Mouse (Mus musculus): ENCODE results near the gene Best3. TPM values are rescaled to one million over a fixed set of nuclear protein-coding genes. Genes with fewer than 3 reads are reported as not detected.

Gene Best3
- total and polyA plus RNA-seq, 2 experiments from 2014 or later: 0.57 to 1.1 TPM

- Histone ChIP-seq H3K36me3 (replicated peaks; ENCODE audit: control insufficient read depth, insufficient read depth, low read length) (peaks cover 36% of the 10 kb centered on the region), H3K9ac (replicated peaks; ENCODE audit: low read depth, low read length) (peak within 1 kb of the TSS; percentile 82), H3K4me1 (ENCODE audit: control insufficient read depth, insufficient read depth) (peaks cover 6% of the 10 kb centered on the region), H3K9me3 (replicated peaks; ENCODE audit: control insufficient read depth, low read length) (no peaks in the 10 kb centered on the region), H3K27me3 (ENCODE audit: control insufficient read depth, insufficient read depth, low read length) (no peaks in the 10 kb centered on the region), H3K4me3 (ENCODE audit: low read depth, low read length) (peak within 1 kb of the TSS; percentile 89), H3K27ac (ENCODE audit: low read depth) (peak within 1 kb of the TSS; percentile 86), H3K4me2 (ENCODE audit: low read depth, low read length) (peak within 1 kb of the TSS; percentile 71)
- DNase-seq (ENCODE audit: low spot score): peak; percentile 97
- under 1% methylated on average over 68 of the region's 68 CpGs for WGBS
- TF ChIP-seq CTCF (IDR thresholded peaks at IDR 0.05; ENCODE audit: low read depth): no peak; the same call in 1 of the 2 replicates
- TF ChIP-seq EP300 (IDR thresholded peaks at IDR 0.05; ENCODE audit: low read depth): no peak
- ATAC-seq (ENCODE audit: insufficient read depth, low read depth): peak; percentile 96
Observed at GRCm38 (mm10) chr10:117063254-117064021, 77.3 kb downstream of the Best3 start, which contains the start of gene Cct2. Cct2 (minus strand) TSS chr10:117063814.

DNA sequence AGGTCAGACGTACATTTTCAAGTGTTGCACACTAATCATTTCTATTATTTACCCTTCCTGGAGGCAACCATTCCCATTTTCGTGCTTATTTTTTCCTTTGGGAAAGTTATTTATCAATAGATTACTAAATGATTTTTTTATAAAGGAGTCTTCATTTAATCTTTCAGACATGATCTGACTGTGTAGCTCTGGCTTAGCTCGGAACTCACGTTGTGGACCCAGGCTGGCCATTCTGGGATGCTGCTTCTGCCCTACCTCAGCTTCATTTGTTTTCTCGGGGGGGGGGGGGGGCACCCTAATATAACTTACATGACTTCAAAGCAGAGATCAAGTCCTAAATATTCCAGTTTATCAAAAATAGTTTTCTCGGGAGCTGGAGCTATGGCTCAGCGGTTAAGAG, 78.0 kb downstream of the Best3 start:
- ATAC-seq (ENCODE audit: insufficient read depth, low read depth) (no peak), DNase-seq (ENCODE audit: low spot score) (no peak)
- H3K36me3 ChIP-seq (replicated peaks; ENCODE audit: control insufficient read depth, insufficient read depth, low read length): peaks cover 30% of the 10 kb centered on the region
- H3K4me2 ChIP-seq (ENCODE audit: low read depth, low read length): peak overlapping the region; percentile 68
- peak overlapping the region; percentile 89 for H3K4me3 ChIP-seq (ENCODE audit: low read depth, low read length)
- WGBS: 7% methylated on average over 7 of the region's 7 CpGs
- no peaks in the 10 kb centered on the region for H3K27me3 ChIP-seq (ENCODE audit: control insufficient read depth, insufficient read depth, low read length)
- H3K4me1 ChIP-seq (ENCODE audit: control insufficient read depth, insufficient read depth): peaks cover 6% of the 10 kb centered on the region
- H3K9me3 ChIP-seq (replicated peaks; ENCODE audit: control insufficient read depth, low read length): no peaks in the 10 kb centered on the region
- H3K27ac ChIP-seq (ENCODE audit: low read depth): peak overlapping the region; percentile 70
- TF ChIP-seq CTCF (IDR thresholded peaks at IDR 0.05; ENCODE audit: low read depth): no peak
- H3K9ac ChIP-seq (replicated peaks; ENCODE audit: low read depth, low read length): peak overlapping the region; percentile 53

DNA sequence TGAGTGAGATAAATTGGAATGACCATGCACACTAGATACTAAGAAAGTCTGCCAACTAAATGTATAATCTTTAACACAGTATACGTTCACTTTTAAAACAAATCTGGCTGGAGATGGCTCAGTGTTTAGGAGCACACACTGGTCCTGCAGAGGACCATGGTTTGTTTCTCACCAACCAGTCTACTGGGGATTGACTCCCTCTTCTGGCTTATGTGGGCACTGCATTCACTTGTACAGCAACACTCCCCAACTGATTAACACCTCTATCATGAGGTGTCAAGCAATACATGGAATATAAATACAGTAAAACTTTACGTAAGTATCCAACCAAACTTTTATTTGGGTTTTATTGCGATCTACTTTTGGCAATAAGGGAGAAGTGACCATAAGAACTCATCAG, 83.0 kb downstream of the Best3 start:
- no peak for ATAC-seq (ENCODE audit: insufficient read depth, low read depth)

DNA sequence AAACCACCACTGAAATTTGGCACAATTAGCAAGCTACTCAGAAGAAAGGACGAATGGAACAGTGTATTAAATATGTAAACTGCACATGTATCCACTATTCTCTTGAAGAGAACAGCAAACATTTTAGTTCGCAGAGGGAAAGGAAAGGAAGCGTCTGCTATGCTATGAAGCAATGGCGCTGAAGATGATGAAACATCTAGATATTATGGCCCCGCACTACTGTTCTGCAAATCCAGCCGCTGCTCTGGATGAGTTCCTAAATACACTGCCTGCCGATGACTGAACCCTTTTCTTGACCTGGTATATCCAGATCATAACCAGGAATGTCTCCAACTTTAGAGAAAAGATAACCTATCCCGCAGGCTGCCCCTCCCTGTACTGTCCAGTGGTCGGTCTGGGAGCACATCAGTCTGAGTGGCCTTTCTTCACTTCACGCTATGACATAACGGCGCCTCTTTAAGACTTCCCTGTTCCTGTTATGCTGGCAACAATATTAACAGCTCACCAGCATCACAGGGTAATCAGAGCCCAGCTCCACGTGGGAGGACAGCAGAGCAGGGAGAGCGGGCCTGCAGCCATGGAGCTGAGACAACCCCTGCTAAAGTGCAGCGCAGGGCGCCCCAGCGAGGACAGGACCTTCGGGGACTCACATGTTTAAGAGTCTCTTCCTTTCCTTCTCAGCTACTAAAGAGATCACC, 86.2 kb downstream of the Best3 start:
- H3K9me3 ChIP-seq (replicated peaks; ENCODE audit: control insufficient read depth, low read length): no peaks in the 10 kb centered on the region
- no peaks in the 10 kb centered on the region for H3K27me3 ChIP-seq (ENCODE audit: control insufficient read depth, insufficient read depth, low read length)
- no peak overlapping the region for H3K27ac ChIP-seq (ENCODE audit: low read depth)
- TF ChIP-seq CTCF (IDR thresholded peaks at IDR 0.05; ENCODE audit: low read depth): no peak
- TF ChIP-seq EP300 (IDR thresholded peaks at IDR 0.05; ENCODE audit: low read depth): no peak
- no peak overlapping the region for H3K4me3 ChIP-seq (ENCODE audit: low read depth, low read length)
- H3K9ac ChIP-seq (replicated peaks; ENCODE audit: low read depth, low read length): no peak overlapping the region
- WGBS: 76% methylated on average over 18 of the region's 18 CpGs
- DNase-seq (ENCODE audit: low spot score) (no peak), ATAC-seq (ENCODE audit: insufficient read depth, low read depth) (0 out of 2 replicates have a peak, but pooled peaks have one; percentile 33)
- no peak overlapping the region for H3K4me2 ChIP-seq (ENCODE audit: low read depth, low read length)
- H3K4me1 ChIP-seq (ENCODE audit: control insufficient read depth, insufficient read depth): no peaks in the 10 kb centered on the region
- peaks cover 61% of the 10 kb centered on the region for H3K36me3 ChIP-seq (replicated peaks; ENCODE audit: control insufficient read depth, insufficient read depth, low read length)

More for the DNA sequence above, 83.0 kb downstream of the Best3 start:
- no peaks in the 10 kb centered on the region for H3K4me1 ChIP-seq (ENCODE audit: control insufficient read depth, insufficient read depth)
- H3K4me3 ChIP-seq (ENCODE audit: low read depth, low read length): no peak overlapping the region
- H3K36me3 ChIP-seq (replicated peaks; ENCODE audit: control insufficient read depth, insufficient read depth, low read length): peaks cover 35% of the 10 kb centered on the region
- no peak overlapping the region for H3K9ac ChIP-seq (replicated peaks; ENCODE audit: low read depth, low read length)
- H3K9me3 ChIP-seq (replicated peaks; ENCODE audit: control insufficient read depth, low read length): no peaks in the 10 kb centered on the region
- WGBS: 85% methylated on average over 3 of the region's 3 CpGs
- DNase-seq (ENCODE audit: low spot score): no peak
- no peak for TF ChIP-seq EP300 (IDR thresholded peaks at IDR 0.05; ENCODE audit: low read depth)
- no peak for TF ChIP-seq CTCF (IDR thresholded peaks at IDR 0.05; ENCODE audit: low read depth)
- no peak overlapping the region for H3K27ac ChIP-seq (ENCODE audit: low read depth)
- H3K27me3 ChIP-seq (ENCODE audit: control insufficient read depth, insufficient read depth, low read length): no peaks in the 10 kb centered on the region
- H3K4me2 ChIP-seq (ENCODE audit: low read depth, low read length): no peak overlapping the region

- Histone ChIP-seq H3K27ac (ENCODE audit: low read depth) (no peak overlapping the region), H3K9ac (replicated peaks; ENCODE audit: low read depth, low read length) (no peak overlapping the region), H3K4me3 (ENCODE audit: low read depth, low read length) (no peak overlapping the region), H3K4me2 (ENCODE audit: low read depth, low read length) (no peak overlapping the region), H3K36me3 (replicated peaks; ENCODE audit: control insufficient read depth, insufficient read depth, low read length) (peaks cover 69% of the 10 kb centered on the region), H3K9me3 (replicated peaks; ENCODE audit: control insufficient read depth, low read length) (no peaks in the 10 kb centered on the region), H3K27me3 (ENCODE audit: control insufficient read depth, insufficient read depth, low read length) (no peaks in the 10 kb centered on the region), H3K4me1 (ENCODE audit: control insufficient read depth, insufficient read depth) (no peaks in the 10 kb centered on the region)
- TF ChIP-seq CTCF (IDR thresholded peaks at IDR 0.05; ENCODE audit: low read depth) (no peak), EP300 (IDR thresholded peaks at IDR 0.05; ENCODE audit: low read depth) (no peak)
- DNase-seq (ENCODE audit: low spot score): no peak
- 50% methylated on average over 7 of the region's 7 CpGs for WGBS
- ATAC-seq (ENCODE audit: insufficient read depth, low read depth): no peak
Observed at GRCm38 (mm10) chr10:117073176-117073575, 87.1 kb downstream of the Best3 start.

Other genes with a start within 250 kb of the Best3 start
- 0.39 TPM in 1 of 2 replicates, not detected in the other for gene Myrfl, start 89.4 kb upstream of the Best3 start, total RNA-seq (2014; rRNA removed; ENCODE audit: low replicate concordance)
- gene Myrfl, start 89.4 kb upstream of the Best3 start, polyA plus RNA-seq (2015; fragmentation: Nextera tagmentation; extraction: Ambion mirVana): 0.18 and 0.23 TPM in 2 replicates
- 98.2 and 123 TPM in 2 replicates for gene Rab3ip, start 35.5 kb upstream of the Best3 start, total RNA-seq (2014; rRNA removed; ENCODE audit: low replicate concordance)
- 70.9 and 78.4 TPM in 2 replicates for gene Rab3ip, start 35.5 kb upstream of the Best3 start, polyA plus RNA-seq (2015; fragmentation: Nextera tagmentation; extraction: Ambion mirVana)
- gene Gm10271, start 13.7 kb upstream of the Best3 start, total RNA-seq (2014; rRNA removed; ENCODE audit: low replicate concordance): not detected in 2 replicates
- not detected in 2 replicates for gene Gm10271, start 13.7 kb upstream of the Best3 start, polyA plus RNA-seq (2015; fragmentation: Nextera tagmentation; extraction: Ambion mirVana)
- gene Lrrc10, start 59.0 kb downstream of the Best3 start, total RNA-seq (2014; rRNA removed; ENCODE audit: low replicate concordance): 330 and 397 TPM in 2 replicates
- gene Lrrc10, start 59.0 kb downstream of the Best3 start, polyA plus RNA-seq (2015; fragmentation: Nextera tagmentation; extraction: Ambion mirVana): 115 and 138 TPM in 2 replicates
- gene Cct2, start 77.5 kb downstream of the Best3 start, total RNA-seq (2014; rRNA removed; ENCODE audit: low replicate concordance): 154 and 209 TPM in 2 replicates
- gene Cct2, start 77.5 kb downstream of the Best3 start, polyA plus RNA-seq (2015; fragmentation: Nextera tagmentation; extraction: Ambion mirVana): 121 and 129 TPM in 2 replicates
- 13.2 and 14.1 TPM in 2 replicates for gene Frs2, start 162.2 kb downstream of the Best3 start, total RNA-seq (2014; rRNA removed; ENCODE audit: low replicate concordance)
- 12.8 and 13.6 TPM in 2 replicates for gene Frs2, start 162.2 kb downstream of the Best3 start, polyA plus RNA-seq (2015; fragmentation: Nextera tagmentation; extraction: Ambion mirVana)
- gene Yeats4, start 238.2 kb downstream of the Best3 start, total RNA-seq (2014; rRNA removed; ENCODE audit: low replicate concordance): 34.4 and 50.7 TPM in 2 replicates
- gene Yeats4, start 238.2 kb downstream of the Best3 start, polyA plus RNA-seq (2015; fragmentation: Nextera tagmentation; extraction: Ambion mirVana): 31.1 and 33.6 TPM in 2 replicates